Mouse (Mus musculus) forebrain, embryonic 14.5 days (tissue): ENCODE data around the gene Ikbke. TPM values are rescaled to one million over a fixed set of nuclear protein-coding genes. Genes with fewer than 3 reads are reported as not detected.

Source experiments
- ATAC-seq: fragments of 200-750 bp; cut with Nextera tagmentation; 2 replicates; pipeline ENCODE4 v1.8.0; 2017; ENCODE audit warnings: mild to moderate bottlenecking, moderate library complexity
- DNase-seq: peaks from one replicate; pipeline ENCODE4 v3.0.0-alpha.2; 2015; ENCODE audit warnings: low spot score
- H3K27ac ChIP-seq: fragments of 300-500 bp; sonication (generic); 2 replicates; pipeline ENCODE4 v1.5.1; 2014; ENCODE audit warnings: low read depth, mild to moderate bottlenecking, control low read depth, low read length, moderate library complexity
- H3K27me3 ChIP-seq: fragments of 300-500 bp; sonication (generic); replicated peaks from 2 replicates; pipeline ENCODE4 v1.6.1; 2014; ENCODE audit warnings: low read length, control low read depth, mixed read lengths; ENCODE audit not compliant: control insufficient read depth, insufficient read depth
- H3K36me3 ChIP-seq: fragments of 300-500 bp; sonication (generic); 2 replicates; pipeline ENCODE4 v1.6.1; 2014; ENCODE audit warnings: low read length, control low read depth; ENCODE audit not compliant: control insufficient read depth, insufficient read depth
- H3K4me1 ChIP-seq: fragments of 300-500 bp; sonication (generic); 2 replicates; pipeline ENCODE4 v1.6.1; 2014; ENCODE audit warnings: antibody characterized with exemption, low read length, control low read depth; ENCODE audit not compliant: control insufficient read depth, insufficient read depth
- H3K4me2 ChIP-seq: fragments of 300-500 bp; sonication (generic); 2 replicates; pipeline ENCODE4 v1.6.1; 2014; ENCODE audit warnings: mild to moderate bottlenecking, control low read depth, low read length
- H3K4me3 ChIP-seq: fragments of 300-500 bp; sonication (generic); 2 replicates; pipeline ENCODE4 v1.5.1; 2014; ENCODE audit warnings: low read depth, low read length, control low read depth
- H3K9ac ChIP-seq: fragments of 300-500 bp; sonication (generic); 2 replicates; pipeline ENCODE4 v1.6.1; 2014; ENCODE audit warnings: mild to moderate bottlenecking, low read length, control low read depth, moderate library complexity
- H3K9me3 ChIP-seq: fragments of 300-500 bp; sonication (generic); replicated peaks from 2 replicates; pipeline ENCODE4 v1.6.1; 2016; ENCODE audit warnings: low read length, control low read depth, mixed read lengths; ENCODE audit not compliant: control insufficient read depth
- WGBS: fragments of 180-500 bp; shearing (Covaris S2); extraction: QIAGEN DNeasy Blood & Tissue Kit; methylation state at CpG from one replicate; pipeline ENCODE4 v1.1.7; 2014; 5-methylcytosine and 5-hydroxymethylcytosine counted together
- polyA plus RNA-seq: library from polyadenylated mRNA; unstranded; fragments of >200 nt; fragmentation: Nextera tagmentation; extraction: Ambion mirVana; gene quantifications from 2 replicates; pipeline ENCODE4 v1.2.1, GENCODE M21; 2014

Ikbke gene
- polyA plus RNA-seq, 1 experiment from 2014 or later = 0.29 TPM

DNA sequence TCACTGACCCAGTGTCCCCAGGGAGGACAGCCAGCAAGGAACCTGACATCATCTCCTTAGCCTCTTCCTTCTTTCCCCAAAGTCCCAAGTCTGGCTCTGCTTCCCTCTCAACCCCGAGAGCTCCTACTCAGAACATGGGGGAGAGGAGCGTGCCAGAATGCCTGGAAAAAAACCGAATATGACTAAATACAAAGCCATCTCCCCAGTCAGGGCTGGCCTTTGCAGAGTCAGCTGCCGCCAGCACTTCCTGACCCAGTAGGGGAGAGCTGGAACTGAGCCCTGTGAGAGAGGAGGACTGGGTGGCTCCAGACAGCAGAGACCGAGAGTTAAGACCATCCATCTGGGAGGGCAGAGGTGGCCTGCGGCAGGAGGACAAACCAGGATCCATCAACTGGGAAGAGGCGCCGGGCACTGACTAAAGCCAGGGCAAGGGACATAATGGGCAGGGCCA is 40.5 kb downstream of the Ikbke start:
- no peak overlapping the region for H3K4me2 ChIP-seq
- H3K36me3 ChIP-seq = no peaks in the 10 kb centered on the region
- no peak overlapping the region for H3K9ac ChIP-seq
- peaks cover 3% of the 10 kb centered on the region; the same call in 1 of the 2 replicates for H3K4me1 ChIP-seq
- 69% methylated on average over 8 of the region's 8 CpGs for WGBS
- H3K27me3 ChIP-seq = peaks cover 8% of the 10 kb centered on the region; the same call in 1 of the 2 replicates
- no peak overlapping the region for H3K4me3 ChIP-seq
- no peaks in the 10 kb centered on the region for H3K9me3 ChIP-seq
- ATAC-seq (no peak), DNase-seq (no peak)
- no peak overlapping the region for H3K27ac ChIP-seq

DNA sequence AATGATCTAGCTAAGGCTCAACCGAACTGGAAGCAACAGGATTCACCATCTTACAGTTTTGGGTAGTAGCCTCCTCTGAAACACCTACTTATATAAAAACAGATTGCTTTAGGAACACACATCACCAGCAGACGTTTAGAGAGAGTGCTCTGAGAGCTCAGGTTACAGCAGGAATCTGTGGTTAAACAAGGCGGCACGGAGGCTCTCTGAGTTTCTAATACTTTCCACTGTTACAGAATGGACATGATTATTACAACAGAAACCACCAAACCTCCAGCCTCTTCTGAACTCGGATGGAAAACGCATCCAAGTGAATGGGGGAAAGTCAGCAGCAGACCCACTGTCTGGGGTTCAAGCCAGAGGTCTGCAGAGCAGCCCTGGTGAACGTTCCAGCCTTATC is 43.3 kb downstream of the Ikbke start:
- DNase-seq (no peak), ATAC-seq (no peak)
- Histone ChIP-seq H3K4me2 (no peak overlapping the region), H3K27ac (no peak overlapping the region), H3K9me3 (no peaks in the 10 kb centered on the region), H3K4me1 (peaks cover 3% of the 10 kb centered on the region; the same call in 1 of the 2 replicates), H3K4me3 (no peak overlapping the region), H3K9ac (no peak overlapping the region), H3K27me3 (no peaks in the 10 kb centered on the region), H3K36me3 (no peaks in the 10 kb centered on the region)
- WGBS = 77% methylated on average over 7 of the region's 7 CpGs

DNA sequence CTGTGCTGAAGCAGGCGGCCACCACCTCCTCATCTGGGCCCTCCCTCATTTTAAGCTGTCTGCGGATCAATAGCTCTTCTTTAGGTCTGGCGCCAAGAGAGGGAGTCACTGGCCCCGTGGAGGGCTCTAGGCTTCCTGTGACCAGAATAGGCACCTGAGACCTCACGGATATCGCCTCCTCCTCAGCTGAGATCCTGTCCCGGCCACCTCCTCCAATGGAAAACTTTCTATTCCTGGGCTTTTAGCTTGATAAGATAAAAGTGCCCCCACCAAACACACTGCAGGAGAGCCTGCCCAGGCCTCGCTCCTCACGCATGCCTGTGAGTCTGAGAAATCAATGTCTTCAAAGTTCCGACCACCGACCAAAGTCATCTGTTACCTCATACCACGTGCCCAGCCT is 45.9 kb downstream of the Ikbke start:
- 68% methylated on average over 12 of the region's 12 CpGs for WGBS
- H3K9ac ChIP-seq = no peak overlapping the region
- no peaks in the 10 kb centered on the region for H3K9me3 ChIP-seq
- no peaks in the 10 kb centered on the region for H3K4me1 ChIP-seq
- ATAC-seq = no peak
- no peaks in the 10 kb centered on the region for H3K27me3 ChIP-seq
- no peaks in the 10 kb centered on the region for H3K36me3 ChIP-seq
- no peak for DNase-seq
- no peak overlapping the region for H3K4me3 ChIP-seq
- no peak overlapping the region for H3K4me2 ChIP-seq
- no peak overlapping the region for H3K27ac ChIP-seq

DNA sequence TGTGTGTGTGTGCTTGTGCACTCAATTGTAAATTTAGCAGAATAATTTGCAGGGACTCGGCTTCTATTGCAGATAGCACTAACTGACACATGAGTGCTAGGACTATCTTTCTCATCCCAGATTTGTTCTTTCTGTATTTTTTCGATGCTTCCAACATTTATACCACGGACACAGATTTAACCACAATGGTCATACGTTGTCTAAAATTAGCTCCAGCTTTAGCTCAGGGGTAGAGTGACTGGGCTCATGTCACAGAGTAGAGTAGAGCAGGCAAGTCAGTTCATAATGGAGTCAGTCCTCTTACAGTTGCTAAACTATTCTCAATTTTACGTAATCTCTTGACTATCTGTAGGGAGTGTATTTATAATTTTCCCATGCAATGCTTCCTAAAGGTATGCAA is 50.7 kb downstream of the Ikbke start:
- Histone ChIP-seq H3K4me3 (no peak overlapping the region), H3K36me3 (no peaks in the 10 kb centered on the region), H3K9me3 (no peaks in the 10 kb centered on the region), H3K4me2 (no peak overlapping the region), H3K9ac (no peak overlapping the region), H3K27me3 (no peaks in the 10 kb centered on the region), H3K4me1 (no peaks in the 10 kb centered on the region), H3K27ac (no peak overlapping the region)
- DNase-seq (no peak), ATAC-seq (no peak)
- 90% methylated on average over 5 of the region's 5 CpGs for WGBS

DNA sequence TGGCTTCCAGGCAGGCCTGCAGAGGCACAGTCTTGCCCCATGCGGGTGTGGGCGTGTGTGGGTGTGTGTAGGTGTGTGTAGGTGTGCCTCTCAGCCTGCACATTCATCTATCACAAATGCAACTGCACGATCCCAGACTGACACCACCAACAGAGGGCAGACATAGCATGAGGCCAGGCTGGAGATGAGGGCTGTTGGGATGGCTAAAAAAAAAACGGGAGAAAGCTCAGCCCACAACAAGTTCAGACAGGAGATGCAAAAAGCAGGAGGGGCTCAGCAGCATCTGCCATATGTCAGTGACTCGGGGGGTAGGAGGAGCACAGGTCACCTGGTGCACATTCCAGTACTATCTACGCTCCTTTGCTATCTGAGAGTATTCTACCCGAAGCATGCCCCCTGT is 51.2 kb downstream of the Ikbke start:
- Histone ChIP-seq H3K4me2 (no peak overlapping the region), H3K27ac (no peak overlapping the region), H3K4me3 (no peak overlapping the region), H3K9me3 (no peaks in the 10 kb centered on the region), H3K9ac (no peak overlapping the region), H3K4me1 (no peaks in the 10 kb centered on the region), H3K36me3 (no peaks in the 10 kb centered on the region), H3K27me3 (no peaks in the 10 kb centered on the region)
- ATAC-seq (no peak), DNase-seq (no peak)
- 83% methylated on average over 7 of the region's 7 CpGs for WGBS

DNA sequence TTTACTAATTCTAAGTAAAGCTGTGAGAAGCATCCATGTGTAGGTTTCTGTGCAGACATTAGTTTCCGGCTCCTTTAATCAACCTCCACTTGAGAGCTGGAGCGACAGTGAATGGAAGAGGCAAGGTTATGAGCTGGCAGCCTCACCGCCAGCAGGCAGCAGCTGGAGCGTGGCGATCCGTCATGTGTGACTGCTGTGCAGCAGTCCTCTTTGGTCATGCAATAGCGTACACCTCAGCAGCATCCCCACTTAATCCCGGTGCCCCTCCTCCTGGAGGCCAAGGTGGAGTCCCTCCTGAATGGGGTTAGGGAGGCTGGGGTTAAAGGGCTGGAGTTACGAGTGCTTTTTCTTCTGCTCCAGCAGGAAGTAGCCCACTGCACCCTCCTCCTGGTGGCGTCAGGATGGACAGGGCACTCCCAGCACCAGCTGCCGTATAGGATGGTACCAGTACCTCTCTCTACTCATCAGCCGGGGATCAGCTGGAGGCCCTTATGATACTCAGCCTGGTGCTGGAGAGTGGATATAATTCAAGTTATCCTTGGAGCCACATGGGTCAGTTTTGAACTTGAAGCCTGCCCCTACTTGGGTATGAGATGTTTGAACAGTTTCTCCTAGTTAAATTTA is 54.4 kb downstream of the Ikbke start:
- no peak for DNase-seq
- no peak for ATAC-seq
- no peaks in the 10 kb centered on the region for H3K4me1 ChIP-seq
- WGBS = 64% methylated on average over 12 of the region's 12 CpGs
- no peak overlapping the region for H3K9ac ChIP-seq
- no peaks in the 10 kb centered on the region for H3K27me3 ChIP-seq
- H3K4me3 ChIP-seq = no peak overlapping the region
- no peak overlapping the region for H3K27ac ChIP-seq
- H3K9me3 ChIP-seq = no peaks in the 10 kb centered on the region
- H3K36me3 ChIP-seq = no peaks in the 10 kb centered on the region
- no peak overlapping the region for H3K4me2 ChIP-seq

DNA sequence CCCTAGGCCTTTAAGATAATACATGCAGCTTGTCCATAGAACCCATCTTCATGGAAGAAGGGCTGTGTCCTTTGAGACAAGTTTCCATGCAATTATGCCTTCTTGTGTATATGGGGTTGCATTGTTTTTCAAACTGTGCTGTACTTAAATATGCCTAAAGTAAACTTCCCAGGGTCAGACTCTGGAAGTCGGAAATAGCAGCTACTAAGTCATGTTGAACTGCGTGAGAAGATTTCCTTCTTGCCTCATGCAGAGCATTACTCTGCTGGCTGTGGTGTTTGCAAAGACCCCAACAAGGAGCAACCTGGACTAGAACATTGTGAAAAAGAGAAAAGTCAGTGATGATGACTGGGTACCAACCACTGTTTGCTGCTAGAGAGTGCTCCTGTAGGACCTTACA is 56.1 kb downstream of the Ikbke start:
- WGBS = 86% methylated on average over 2 of the region's 2 CpGs

DNA sequence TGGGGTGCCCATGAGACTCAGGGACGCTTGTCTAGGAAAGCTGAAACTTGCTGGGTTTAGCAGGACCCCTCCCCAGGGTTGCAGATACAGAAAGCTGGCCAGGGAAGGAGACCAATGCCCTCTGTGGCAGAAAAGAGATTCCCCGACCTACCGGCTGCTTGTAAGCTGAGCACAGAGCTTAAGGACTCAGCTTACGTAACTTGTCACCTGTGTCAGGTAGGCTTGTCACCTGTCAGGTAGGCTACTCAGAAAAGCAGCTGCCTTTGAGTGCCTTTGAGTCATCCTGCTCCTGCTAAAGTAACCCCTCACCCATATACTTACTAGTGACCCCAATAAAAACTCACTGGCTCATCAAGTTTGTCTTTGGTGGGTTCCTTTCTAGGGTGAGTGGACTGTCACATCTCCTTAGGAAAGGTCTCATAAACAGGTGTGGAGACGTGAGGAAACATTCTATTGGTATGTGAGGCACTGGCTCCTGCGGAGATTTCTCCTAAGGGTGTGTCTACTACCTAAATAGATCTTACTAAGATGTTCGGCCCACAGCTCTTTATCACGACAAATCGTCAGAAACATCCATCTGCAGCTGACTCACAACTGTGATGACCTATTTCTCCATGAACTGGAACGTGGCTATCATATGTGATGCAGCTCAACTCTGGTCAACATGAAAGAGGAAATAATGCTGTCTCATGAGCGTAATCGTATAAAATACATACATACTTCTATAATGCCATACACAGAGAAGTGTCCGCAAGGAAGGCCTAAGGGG is 57.4 kb downstream of the Ikbke start:
- no peak overlapping the region for H3K27ac ChIP-seq
- H3K36me3 ChIP-seq = no peaks in the 10 kb centered on the region
- no peak for ATAC-seq
- no peak for DNase-seq
- H3K4me1 ChIP-seq = no peaks in the 10 kb centered on the region
- no peaks in the 10 kb centered on the region for H3K9me3 ChIP-seq
- no peak overlapping the region for H3K4me3 ChIP-seq
- H3K9ac ChIP-seq = no peak overlapping the region
- H3K27me3 ChIP-seq = no peaks in the 10 kb centered on the region
- H3K4me2 ChIP-seq = no peak overlapping the region
- WGBS = 87% methylated on average over 13 of the region's 13 CpGs

More for the DNA sequence above, 56.1 kb downstream of the Ikbke start:
- no peaks in the 10 kb centered on the region for H3K9me3 ChIP-seq
- H3K36me3 ChIP-seq = no peaks in the 10 kb centered on the region
- H3K4me3 ChIP-seq = no peak overlapping the region
- DNase-seq (no peak), ATAC-seq (no peak)
- H3K4me2 ChIP-seq = no peak overlapping the region
- no peaks in the 10 kb centered on the region for H3K4me1 ChIP-seq
- no peak overlapping the region for H3K9ac ChIP-seq
- no peak overlapping the region for H3K27ac ChIP-seq
- no peaks in the 10 kb centered on the region for H3K27me3 ChIP-seq

DNA sequence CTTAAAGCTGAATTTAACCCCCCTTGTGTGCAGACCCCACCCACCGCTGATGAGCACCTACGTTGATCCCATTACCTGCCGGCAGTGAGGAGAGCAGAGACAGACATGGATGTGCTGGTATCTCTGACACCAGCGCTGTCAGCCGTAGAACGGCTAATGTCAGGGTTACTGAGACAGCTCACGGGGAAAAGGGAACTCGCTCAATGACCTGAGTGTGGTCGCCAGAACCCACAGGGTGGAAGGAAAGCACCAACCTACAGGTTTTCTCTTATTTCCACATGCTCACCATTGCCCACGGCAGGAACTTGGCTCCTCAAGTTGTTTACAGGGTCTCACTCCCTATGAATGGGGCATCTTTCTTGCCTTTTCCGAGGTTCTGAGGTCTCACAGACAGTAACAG is 60.5 kb downstream of the Ikbke start:
- H3K4me1 ChIP-seq = no peaks in the 10 kb centered on the region
- H3K9ac ChIP-seq = no peak overlapping the region
- H3K4me3 ChIP-seq = no peak overlapping the region
- H3K36me3 ChIP-seq = no peaks in the 10 kb centered on the region
- H3K4me2 ChIP-seq = no peak overlapping the region
- H3K9me3 ChIP-seq = no peaks in the 10 kb centered on the region
- DNase-seq (no peak), ATAC-seq (no peak)
- WGBS = 94% methylated on average over 11 of the region's 11 CpGs
- H3K27ac ChIP-seq = no peak overlapping the region
- no peaks in the 10 kb centered on the region for H3K27me3 ChIP-seq
